Mouse (Mus musculus) liver, adult 2 months (tissue): Measurements from ENCODE around the gene Mrps23. TPM values are rescaled to one million over a fixed set of nuclear protein-coding genes. Genes with fewer than 3 reads are reported as not detected.
A peak's percentile ranks its signal among the peaks of the same experiment; 100 is the strongest.

Experiments used
- DNase-seq: peaks from one replicate; pipeline ENCODE4 v3.0.0-alpha.2; 2011; ENCODE audit warnings: low read depth, low spot score; ENCODE audit errors: extremely low read depth
- H3K27ac ChIP-seq: fragments of 200-500 bp; replicated peaks from 2 replicates; pipeline ENCODE4 v1.5.1; 2012; ENCODE audit warnings: low read depth, mild to moderate bottlenecking, control low read depth, inconsistent platforms, low read length; ENCODE audit not compliant: insufficient read depth
- H3K27me3 ChIP-seq: fragments of 200-500 bp; 2 replicates; pipeline ENCODE4 v1.6.1; 2012; ENCODE audit warnings: mild to moderate bottlenecking, moderate library complexity, low read length, inconsistent platforms; ENCODE audit not compliant: control insufficient read depth, insufficient read depth
- H3K36me3 ChIP-seq: fragments of 200-500 bp; 2 replicates; pipeline ENCODE4 v1.6.1; 2012; ENCODE audit warnings: low read length, inconsistent platforms; ENCODE audit not compliant: control insufficient read depth, insufficient read depth
- H3K4me1 ChIP-seq: fragments of 200-500 bp; 2 replicates; pipeline ENCODE4 v1.6.1; 2011; ENCODE audit warnings: low read length; ENCODE audit not compliant: control insufficient read depth, insufficient read depth
- H3K4me3 ChIP-seq: fragments of 200-500 bp; 2 replicates; pipeline ENCODE4 v1.5.1; 2011; ENCODE audit warnings: low read depth, mild to moderate bottlenecking, control low read depth, low read length, moderate library complexity; ENCODE audit not compliant: insufficient read depth
- H3K79me2 ChIP-seq: fragments of 200-500 bp; 2 replicates; pipeline ENCODE4 v1.6.1; 2012; ENCODE audit warnings: inconsistent platforms, mild to moderate bottlenecking, low read length, moderate library complexity; ENCODE audit not compliant: control insufficient read depth, insufficient read depth
- H3K9ac ChIP-seq: fragments of 200-500 bp; 2 replicates; pipeline ENCODE4 v1.6.1; 2012; ENCODE audit warnings: low read depth, mild to moderate bottlenecking, control low read depth, inconsistent platforms, low read length
- CTCF ChIP-seq: fragments of 200-500 bp; IDR thresholded peaks from 2 replicates; pipeline ENCODE4 v1.5.1; 2011; ENCODE audit warnings: low read depth, low read length, control low read depth
- POLR2A ChIP-seq: fragments of 200-500 bp; IDR thresholded peaks from 2 replicates; pipeline ENCODE4 v1.6.1; 2011; ENCODE audit warnings: low read length, control low read depth; ENCODE audit not compliant: insufficient read depth; ENCODE audit errors: extremely low read depth
- WGBS: fragments of 180-500 bp; shearing (Covaris S2); methylation state at CpG from one replicate; pipeline ENCODE4 v1.1.7; 2018; 5-methylcytosine and 5-hydroxymethylcytosine counted together
- polyA plus RNA-seq: library from polyadenylated mRNA; depleted of rRNA; stranded (reverse); fragments of >200 nt; gene quantifications from 2 replicates; pipeline ENCODE4 v1.2.3, GENCODE M21; 2012
- total RNA-seq: library from RNA; depleted of rRNA; stranded (reverse); fragments of >200 nt; gene quantifications from 2 replicates; pipeline ENCODE4 v1.2.3, GENCODE M21; 2014

Gene Mrps23
- total and polyA plus RNA-seq, 2 experiments = 21.6 to 28.8 TPM

GRCm38 (mm10) chr11:88180959-88181619 lies 23.1 kb upstream of the Mrps23 start:
- Histone ChIP-seq H3K4me1 (no peaks in the 10 kb centered on the region), H3K36me3 (no peaks in the 10 kb centered on the region), H3K4me3 (no peak overlapping the region), H3K79me2 (no peaks in the 10 kb centered on the region), H3K27ac (peak overlapping the region; percentile 38), H3K9ac (no peak overlapping the region), H3K27me3 (no peaks in the 10 kb centered on the region)
- TF ChIP-seq CTCF = no peak
- WGBS = 53% methylated on average over 16 of the region's 16 CpGs
- no peak for DNase-seq

GRCm38 (mm10) chr11:88184632-88185180 lies 19.5 kb upstream of the Mrps23 start:
- H3K4me3 ChIP-seq = no peak overlapping the region
- no peaks in the 10 kb centered on the region for H3K4me1 ChIP-seq
- H3K79me2 ChIP-seq = no peaks in the 10 kb centered on the region
- H3K9ac ChIP-seq = no peak overlapping the region
- WGBS = 87% methylated on average over 17 of the region's 17 CpGs
- DNase-seq = no peak
- H3K27me3 ChIP-seq = no peaks in the 10 kb centered on the region
- no peak overlapping the region for H3K27ac ChIP-seq
- no peak for TF ChIP-seq CTCF
- TF ChIP-seq POLR2A = no peak
- no peaks in the 10 kb centered on the region for H3K36me3 ChIP-seq

GRCm38 (mm10) chr11:88186078-88186946 lies 17.9 kb upstream of the Mrps23 start:
- 88% methylated on average over 14 of the region's 14 CpGs for WGBS
- DNase-seq = no peak
- H3K4me3 ChIP-seq = no peak overlapping the region
- no peaks in the 10 kb centered on the region for H3K4me1 ChIP-seq
- no peaks in the 10 kb centered on the region for H3K79me2 ChIP-seq
- H3K36me3 ChIP-seq = no peaks in the 10 kb centered on the region
- H3K27me3 ChIP-seq = no peaks in the 10 kb centered on the region
- no peak overlapping the region for H3K27ac ChIP-seq
- TF ChIP-seq POLR2A (no peak), CTCF (no peak)
- H3K9ac ChIP-seq = no peak overlapping the region

GRCm38 (mm10) chr11:88186947-88187243 lies 17.3 kb upstream of the Mrps23 start:
- H3K79me2 ChIP-seq = no peaks in the 10 kb centered on the region
- no peak overlapping the region for H3K9ac ChIP-seq
- no peaks in the 10 kb centered on the region for H3K36me3 ChIP-seq
- TF ChIP-seq CTCF (no peak), POLR2A (no peak)
- 56% methylated on average over 2 of the region's 2 CpGs for WGBS
- H3K27me3 ChIP-seq = no peaks in the 10 kb centered on the region
- DNase-seq = no peak
- H3K4me3 ChIP-seq = no peak overlapping the region
- H3K27ac ChIP-seq = no peak overlapping the region
- H3K4me1 ChIP-seq = no peaks in the 10 kb centered on the region

- H3K36me3 ChIP-seq = no peaks in the 10 kb centered on the region
- H3K27ac ChIP-seq = peak overlapping the region; percentile 47
- DNase-seq = peak; percentile 58
- 26% methylated on average over 25 of the region's 25 CpGs for WGBS
- no peaks in the 10 kb centered on the region for H3K79me2 ChIP-seq
- H3K9ac ChIP-seq = peak overlapping the region; percentile 43
- peak overlapping the region; percentile 38 for H3K4me3 ChIP-seq
- TF ChIP-seq POLR2A (0 out of 2 replicates have a peak, but pooled peaks have one; percentile 6), CTCF (peak; percentile 93)
- H3K27me3 ChIP-seq = no peaks in the 10 kb centered on the region
- H3K4me1 ChIP-seq = no peaks in the 10 kb centered on the region
Measured at GRCm38 (mm10) chr11:88187417-88188133, 16.6 kb upstream of the Mrps23 start.
